Mouse (Mus musculus) liver, postnatal 0 days (tissue): ENCODE data around the gene Igfbp7.

Experiments
- CTCF ChIP-seq: sonication (generic); IDR thresholded peaks from 2 replicates; pipeline ENCODE4 v1.5.1; 2016; ENCODE audit warnings: antibody characterized with exemption, low read depth
- EP300 ChIP-seq: IDR thresholded peaks from 2 replicates; pipeline ENCODE4 v1.6.1; 2016; ENCODE audit warnings: antibody characterized with exemption, low read depth, mild to moderate bottlenecking

GRCm38 (mm10) chr5:77434060-77434459 lies 26.2 kb upstream of the Igfbp7 start:
- TF ChIP-seq CTCF: no peak
- no peak for TF ChIP-seq EP300
